Mouse (Mus musculus) right cerebral cortex, adult 2 months (tissue): ENCODE results near the gene Mgst2.
A peak's percentile ranks its signal among the peaks of the same experiment; 100 is the strongest.

Experiments
- DNase-seq, 2 experiments: peaks; one replicate each; pipeline ENCODE4 v3.0.0; 2021 to 2022; ENCODE audit warnings: low spot score in 2 of 2

Gene Mgst2

GRCm38 (mm10) chr3:51660060-51660459 lies at the start of gene Mgst2:
TSS of gene Mgst2 (plus strand) at chr3:51660360.
- no peak for DNase-seq

- peak; percentile 10 to 12 for DNase-seq
Measured at GRCm38 (mm10) chr3:51611972-51612371, 48.2 kb upstream of the Mgst2 start.

- DNase-seq = no peak
Measured at GRCm38 (mm10) chr3:51612398-51613356, 47.5 kb upstream of the Mgst2 start.

GRCm38 (mm10) chr3:51614278-51614677 lies 45.9 kb upstream of the Mgst2 start:
- no peak for DNase-seq

DNA sequence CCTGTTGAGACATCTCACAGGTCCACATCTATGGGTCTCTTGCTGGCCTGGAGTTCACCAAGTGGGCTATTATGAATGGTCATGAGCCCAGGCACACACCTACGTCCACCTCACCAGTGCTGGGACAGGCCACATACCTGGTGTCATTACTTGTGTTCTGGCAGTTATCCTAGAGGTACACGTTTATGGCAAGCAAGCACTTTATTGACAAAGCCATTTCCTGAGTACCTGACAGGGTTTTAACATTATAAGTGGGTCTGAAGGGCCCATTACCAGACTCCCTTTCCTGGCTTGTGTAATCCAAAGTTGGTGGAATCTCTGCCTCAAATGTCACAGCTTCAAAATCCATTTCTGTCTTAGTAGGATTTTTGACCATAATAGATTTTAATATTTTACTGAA lies 36.2 kb upstream of the Mgst2 start:
- no peak for DNase-seq

GRCm38 (mm10) chr3:51627741-51628140 lies 32.4 kb upstream of the Mgst2 start:
- DNase-seq = no peak

GRCm38 (mm10) chr3:51628977-51629376 lies 31.2 kb upstream of the Mgst2 start:
- no peak for DNase-seq

DNA sequence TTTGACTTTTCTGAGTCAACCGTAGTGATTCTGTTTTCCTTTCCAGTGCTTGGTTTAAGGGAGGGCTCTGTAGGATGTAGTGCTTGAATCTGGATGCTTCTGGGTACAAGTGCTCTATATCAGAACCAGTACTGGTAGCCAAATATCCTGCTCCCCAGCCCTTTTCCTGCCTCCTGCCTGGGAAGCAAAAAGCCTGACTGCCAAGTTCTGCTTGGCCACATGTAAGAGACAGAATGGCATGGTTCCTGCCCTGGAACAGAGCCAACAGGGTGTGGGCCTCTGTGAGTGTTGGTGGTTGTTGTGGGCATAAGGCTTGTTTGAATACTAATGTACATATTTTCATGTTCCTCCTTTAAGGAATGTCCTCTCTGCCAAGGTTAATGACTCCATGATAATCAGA lies 29.4 kb upstream of the Mgst2 start:
- DNase-seq = no peak

- DNase-seq = no peak
Measured at GRCm38 (mm10) chr3:51631971-51632370, 28.2 kb upstream of the Mgst2 start.

- no peak for DNase-seq
Measured at GRCm38 (mm10) chr3:51634451-51634850, 25.7 kb upstream of the Mgst2 start.

DNA sequence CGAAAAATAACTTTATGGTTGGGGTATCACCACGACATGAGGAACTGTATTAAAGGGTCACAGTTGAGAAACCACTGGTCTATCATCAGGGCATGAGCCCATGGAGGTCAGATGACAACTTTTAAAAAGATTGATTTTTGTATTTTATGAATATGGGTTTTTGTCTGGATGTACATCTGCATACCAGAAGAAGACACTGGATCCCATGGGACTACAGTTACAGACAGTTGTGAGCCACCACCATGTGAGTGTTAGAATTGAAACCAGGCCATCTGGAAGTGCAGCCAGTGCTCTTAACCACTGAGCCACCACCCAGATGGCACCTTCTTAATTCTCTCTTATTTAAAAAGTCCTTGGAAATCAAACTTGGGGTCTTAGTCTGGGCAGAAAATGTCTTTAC lies 24.2 kb upstream of the Mgst2 start:
- no peak for DNase-seq

- DNase-seq = no peak
Measured at GRCm38 (mm10) chr3:51636700-51637099, 23.5 kb upstream of the Mgst2 start.

GRCm38 (mm10) chr3:51637326-51637725 lies 22.8 kb upstream of the Mgst2 start:
- no peak for DNase-seq

DNA sequence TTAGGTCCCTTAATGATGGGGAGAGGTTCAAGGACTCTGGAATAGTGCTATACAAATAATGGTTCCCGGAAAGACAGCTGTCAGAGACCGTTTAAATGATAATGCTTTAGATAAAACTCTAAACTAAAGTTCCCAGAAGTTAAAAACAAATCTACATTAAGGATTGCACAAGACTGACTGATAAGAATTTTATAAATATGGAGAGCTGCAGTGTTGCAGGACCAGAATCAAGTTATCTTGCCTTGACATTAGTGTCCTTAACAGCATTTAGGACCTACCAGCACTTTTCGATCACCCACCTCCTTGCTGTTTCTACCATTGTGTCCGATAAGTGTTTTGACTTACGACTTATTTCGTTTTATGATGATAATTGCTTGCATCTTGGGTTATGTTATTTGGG lies 21.9 kb upstream of the Mgst2 start:
- no peak for DNase-seq

DNA sequence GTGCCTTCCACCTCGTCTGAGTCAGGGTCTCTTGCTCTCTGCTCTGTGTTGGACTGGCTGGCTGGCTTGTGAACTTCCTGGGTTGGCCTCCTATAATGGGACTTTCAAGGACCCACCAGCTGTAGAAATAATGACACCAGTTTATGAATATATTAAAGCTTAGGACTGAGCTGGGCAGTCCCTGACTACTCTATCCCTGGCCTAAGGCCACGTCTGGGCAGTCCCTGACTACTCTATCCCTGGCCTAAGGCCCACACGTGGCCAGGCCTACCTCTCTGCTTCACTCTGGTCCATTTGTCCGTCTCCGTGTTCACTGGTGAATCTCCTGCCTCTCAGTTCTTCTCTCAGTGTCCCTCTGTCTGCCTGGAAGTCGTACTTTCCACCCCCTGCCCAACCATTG lies 14.7 kb upstream of the Mgst2 start:
- DNase-seq = no peak

- no peak for DNase-seq
Measured at GRCm38 (mm10) chr3:51646301-51646700, 13.9 kb upstream of the Mgst2 start.

- no peak for DNase-seq
Measured at GRCm38 (mm10) chr3:51647356-51647755, 12.8 kb upstream of the Mgst2 start.

GRCm38 (mm10) chr3:51648037-51648664 lies 12.0 kb upstream of the Mgst2 start:
- peak; percentile 84 to 86 for DNase-seq

DNA sequence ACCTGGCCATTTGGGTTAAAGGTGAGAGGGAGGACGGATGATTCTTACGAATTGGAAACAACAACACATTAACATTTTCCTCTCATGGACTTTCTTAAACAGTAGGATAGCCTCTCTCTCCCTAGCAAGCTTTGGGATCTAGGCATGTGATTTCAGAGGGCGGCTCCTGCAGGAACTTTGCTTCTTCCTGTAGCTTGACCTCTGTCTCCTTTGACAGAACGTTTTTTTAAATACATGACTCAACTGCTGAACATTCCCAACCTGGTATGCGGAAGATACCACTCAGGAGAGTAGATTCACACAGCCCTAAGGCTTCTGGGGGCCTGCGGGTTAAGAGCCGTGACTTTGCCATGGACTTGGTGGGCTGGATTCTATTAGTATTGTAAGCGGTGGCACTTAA lies 10.7 kb upstream of the Mgst2 start:
- DNase-seq = no peak

DNA sequence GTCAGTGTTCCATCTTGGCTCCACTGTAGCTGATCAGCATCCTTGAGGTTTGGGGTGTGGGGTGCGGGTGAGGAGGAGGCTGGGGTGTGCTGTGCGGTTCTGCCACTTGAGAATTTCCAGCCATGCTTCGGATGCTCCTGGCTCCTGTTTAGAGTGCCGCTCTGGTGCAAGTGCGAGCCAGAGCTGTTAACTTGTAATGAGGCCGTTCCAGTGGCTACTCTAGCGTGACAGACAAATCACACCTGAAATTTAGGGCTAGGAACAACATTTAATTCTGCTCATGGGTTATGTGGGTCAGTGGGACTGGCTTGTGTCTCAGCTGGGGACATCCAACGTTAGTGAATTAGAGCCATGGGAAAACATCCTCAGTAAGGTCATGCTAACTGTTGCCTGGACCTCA lies 10.2 kb upstream of the Mgst2 start:
- DNase-seq = no peak

DNA sequence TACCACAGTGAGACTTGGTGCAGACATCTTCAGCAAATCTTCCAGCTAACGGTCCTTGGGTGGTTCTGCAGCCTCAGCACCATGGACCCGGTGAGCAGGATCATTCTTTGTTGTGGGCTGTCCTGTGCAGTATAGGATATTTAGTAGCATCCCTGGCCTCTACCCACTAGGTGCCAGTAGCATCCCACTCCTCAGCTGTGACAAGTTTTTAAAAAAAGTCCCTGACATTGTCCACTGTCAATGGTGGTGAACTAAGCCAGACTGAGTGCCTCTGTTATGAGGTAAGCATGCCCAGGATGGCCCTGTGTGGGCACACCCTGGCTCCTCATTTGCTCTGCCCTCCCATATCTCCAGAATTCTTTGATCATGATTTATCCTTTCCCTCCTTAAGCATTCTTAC lies 9.0 kb upstream of the Mgst2 start:
- peak in 1 of 2 experiments; percentile 7 for DNase-seq

DNA sequence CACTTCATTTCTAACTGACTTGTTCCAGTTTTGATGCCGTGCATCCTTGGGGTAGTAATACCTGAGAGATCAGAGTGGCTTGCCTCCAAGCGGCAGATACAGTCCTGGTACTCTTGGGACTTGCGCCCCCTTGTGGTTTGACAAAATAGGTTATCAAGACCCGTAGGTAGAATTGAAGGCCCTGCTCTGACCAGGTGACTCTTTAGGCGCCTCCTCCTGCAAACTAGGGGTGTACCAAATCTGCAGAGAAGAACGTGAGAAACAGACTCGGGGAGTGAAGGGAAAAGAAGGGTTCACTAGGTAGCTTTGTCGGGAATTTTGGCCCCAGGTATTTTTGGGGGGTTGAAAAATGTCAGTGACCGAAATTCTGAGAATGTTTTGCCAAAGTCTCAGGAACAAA lies 7.9 kb upstream of the Mgst2 start:
- DNase-seq = peak; percentile 81 to 82

DNA sequence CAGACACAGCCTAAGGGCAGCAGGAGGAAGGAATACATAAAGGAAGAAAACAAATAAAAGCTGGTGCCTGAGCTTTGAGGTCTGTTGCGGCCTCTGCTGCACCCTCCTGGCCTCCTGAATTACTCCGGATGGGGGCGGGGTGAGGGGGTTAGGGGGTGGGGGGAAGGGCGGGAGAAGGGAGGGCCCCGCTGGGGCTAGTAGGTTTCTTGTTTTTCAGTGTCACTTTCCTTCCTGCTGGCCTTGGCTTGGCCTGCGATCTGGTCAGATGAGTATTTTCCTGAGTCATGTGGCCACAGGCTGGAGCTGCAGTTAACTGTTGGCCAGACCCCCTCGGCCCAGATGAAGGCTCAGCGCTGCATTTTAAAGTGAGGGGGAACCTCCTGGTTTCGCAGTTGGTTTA lies 7.5 kb upstream of the Mgst2 start:
- no peak for DNase-seq
